Mouse (Mus musculus): Measurements from ENCODE around the gene Nt5c3b.

DNA sequence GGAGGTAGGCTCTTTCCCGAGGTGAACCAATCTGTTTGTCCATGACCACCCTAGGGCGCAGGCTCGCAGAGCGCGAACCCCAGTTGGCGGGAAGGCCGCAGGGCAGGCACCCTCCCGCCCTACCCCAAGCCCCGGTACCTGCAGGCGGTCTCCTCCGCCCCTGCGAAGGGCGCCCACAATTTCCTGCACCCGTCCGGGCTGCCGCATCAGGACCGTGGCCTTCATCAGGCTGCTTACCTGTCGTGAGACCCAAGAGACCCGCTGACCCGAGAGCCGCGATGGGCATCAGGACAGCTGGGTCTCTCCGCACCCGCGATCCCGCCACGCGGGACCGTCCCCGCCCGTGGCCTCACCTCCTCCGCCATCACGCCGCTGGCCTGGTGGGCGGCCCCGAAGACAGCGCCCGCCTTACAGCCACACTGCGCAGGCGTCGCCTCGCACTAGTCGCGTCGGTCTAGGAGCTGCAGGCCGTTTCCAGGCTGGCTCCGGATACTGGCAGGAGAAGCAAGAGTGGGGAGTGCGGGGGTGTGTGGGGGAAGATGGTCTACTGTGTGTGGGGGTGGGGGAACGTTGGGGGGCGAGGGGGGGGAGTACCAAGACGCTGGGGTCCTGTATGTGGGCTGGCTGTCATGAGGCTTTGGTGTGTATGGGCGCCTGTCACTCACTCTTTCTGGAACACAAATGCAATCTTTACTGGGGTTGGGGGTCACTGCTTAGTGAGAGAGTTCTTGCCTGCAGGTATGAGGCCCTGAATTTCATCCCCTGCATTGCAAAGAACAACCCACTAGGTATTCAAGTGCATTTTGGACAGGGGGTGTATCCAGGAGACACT is 701 bp downstream of the Nt5c3b start:
- TF ChIP-seq POLR2A (IDR thresholded peaks at IDR 0.05; ENCODE audit: low read depth, low read length) (peak; percentile 34), CTCF (conservative IDR thresholded peaks at IDR 0.05; ENCODE audit: insufficient read depth, insufficient read length, low read depth, low read length) (no peak)

Measured in kidney, adult 2 months (tissue).